Comparison of ENCODE assay signal across 13 mouse cellular contexts in the genomic region with DNA sequence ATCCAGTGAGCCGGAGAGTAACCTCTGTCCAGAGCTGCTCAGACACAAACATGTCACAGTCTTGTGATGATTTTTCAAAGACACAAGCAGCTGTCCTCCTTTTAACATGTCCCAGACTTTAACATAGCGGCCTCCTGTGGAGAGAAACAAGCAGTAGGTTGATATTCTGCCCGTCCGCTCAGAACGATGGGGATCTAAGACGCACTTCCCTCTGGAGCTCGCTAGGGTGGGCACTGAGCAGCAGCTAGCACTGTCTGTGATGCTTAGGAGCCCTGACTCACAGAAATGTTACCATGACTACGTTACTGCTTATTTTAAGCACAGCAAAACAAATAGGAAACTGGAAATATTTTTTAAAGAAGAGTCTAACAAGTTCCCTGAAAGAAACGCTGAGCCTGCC. TPM values are rescaled to one million over a fixed set of nuclear protein-coding genes. Genes with fewer than 3 reads are reported as not detected.
DNase-seq lines count a peak whose midpoint lies in the region; TF ChIP-seq lines count a peak whose summit lies in the region.
"Had no signal": no experiment of that assay in that cellular context is flagged by ENCODE, and none has a peak within 500 bp of the region (broad histone marks: within the 10 kb centered on the region; RNA-seq: fewer than 3 reads in every experiment).

No protein-coding gene starts in this region.

- intact Hi-C loops in left cerebral cortex, postnatal 14 days (cut with DNase I), result no loop called here

- H3K27ac ChIP-seq in ES-E14 (ENCODE audit: insufficient read depth, low read depth, low read length, poor library complexity, severe bottlenecking), result no peak overlapping the region
- H3K27ac ChIP-seq: hindbrain, embryonic 15.5 days; limb, embryonic 10.5 days; neural tube, embryonic 13.5 days had no signal

- peaks cover 2 to 4% of the 10 kb centered on the region in 2 experiments; a peak in 1 of 4 replicates for H3K4me1 ChIP-seq in ES-E14 (ENCODE audit: control insufficient read depth in 2 of 2, insufficient read depth in 2 of 2, low read length in 2 of 2, poor library complexity in 1 of 2)
- H3K4me1 ChIP-seq: hindbrain, embryonic 15.5 days; limb, embryonic 10.5 days; neural tube, embryonic 13.5 days had no signal

- H3K9ac ChIP-seq in ES-E14 (ENCODE audit: insufficient read depth, low read depth, low read length, poor library complexity, severe bottlenecking), result no peak overlapping the region
- H3K9ac ChIP-seq: hindbrain, embryonic 15.5 days; neural tube, embryonic 13.5 days had no signal

- peaks cover 36% of the 10 kb centered on the region for H3K36me3 ChIP-seq in ES-E14 (ENCODE audit: control insufficient read depth, insufficient read depth, low read length, poor library complexity, severe bottlenecking)

- DNase-seq in heart, adult 11 months, result peak; percentile 92
- DNase-seq in heart, adult 8-10 months (ENCODE audit: low spot score), result no peak
- peak; percentile 6 for DNase-seq in ES-E14 (ENCODE audit: low read depth, low spot score)
- DNase-seq in frontal cortex, postnatal 25 days (ENCODE audit: low spot score in 2 of 2), result peak; percentile 15 to 54
- DNase-seq in left cerebral cortex, postnatal 14 days (ENCODE audit: low spot score in 2 of 2), result peak; percentile 78 to 91
- no peak for DNase-seq in thymus, postnatal 14 days
- no peak for DNase-seq in thymus, postnatal 0 days (ENCODE audit: low spot score)
- DNase-seq in gastrocnemius, postnatal 4 days (ENCODE audit: low spot score in 2 of 2), result no peak
- DNase-seq: lung, postnatal 4 days had no signal

- no peak overlapping the region for H3K4me3 ChIP-seq in ES-E14 (ENCODE audit: insufficient read depth in 1 of 2, low read depth in 1 of 2, low read length in 2 of 2, poor library complexity in 1 of 2, severe bottlenecking in 1 of 2)
- H3K4me3 ChIP-seq: hindbrain, embryonic 15.5 days; limb, embryonic 10.5 days; neural tube, embryonic 13.5 days had no signal

- in situ Hi-C loops in ES-E14 (cut with MboI; ENCODE audit: low sequenced_read_pairs in 2 of 2, unreplicated experiment in 2 of 2), result no loop called here

- no peaks in the 10 kb centered on the region for H3K9me3 ChIP-seq in ES-E14 (ENCODE audit: control insufficient read depth, insufficient read depth, low read depth, low read length)
- H3K9me3 ChIP-seq: hindbrain, embryonic 15.5 days; limb, embryonic 10.5 days; neural tube, embryonic 13.5 days had no signal

TF ChIP-seq in ES-E14, 5 proteins besides CTCF, POLR2A, EP300 and RAD21:
- TF ChIP-seq MAFK (IDR thresholded peaks at IDR 0.05; ENCODE audit: insufficient read depth, low read depth, low read length) (no peak), ZNF384 (IDR thresholded peaks at IDR 0.05; ENCODE audit: low read depth, low read length) (no peak), CHD2 (IDR thresholded peaks at IDR 0.05; ENCODE audit: low read depth, low read length) (no peak), HCFC1 (IDR thresholded peaks at IDR 0.05; ENCODE audit: borderline replicate concordance, insufficient read depth, low read length) (no peak), ZC3H11A (IDR thresholded peaks at IDR 0.05; ENCODE audit: borderline replicate concordance, low read depth, low read length) (no peak)

RNA-seq across cellular contexts. Expression of gene Utp15, which starts 7.9 kb away (rescaled TPM):
- total RNA-seq in heart, adult 8-10 months (2022), result 1 to 10 TPM; 5.5 to 6.9 (median 5.9) TPM
- total RNA-seq in ES-E14 (2012; rRNA removed), result 33.4 and 38.9 TPM in 2 replicates
- 10 to 100 TPM; 18.1 to 18.8 TPM for total RNA-seq in left cerebral cortex, postnatal 14 days (2021)
- 29.8 and 31.7 TPM in 2 replicates for polyA plus RNA-seq in thymus, postnatal 0 days (2015; fragmentation: Nextera tagmentation; extraction: Ambion mirVana)
- 1 to 10 TPM; 8.4 to 9.9 TPM for total RNA-seq in gastrocnemius, postnatal 4 days (2021)

RNA-seq across cellular contexts. Expression of gene Ankra2, which starts 8.0 kb away (rescaled TPM):
- 10 to 100 TPM; 34.2 to 49.4 (median 44.5) TPM for total RNA-seq in heart, adult 8-10 months (2022)
- total RNA-seq in ES-E14 (2012; rRNA removed), result 7.7 and 10.8 TPM in 2 replicates
- 10 to 100 TPM; 48.7 to 53.4 TPM for total RNA-seq in left cerebral cortex, postnatal 14 days (2021)
- polyA plus RNA-seq in thymus, postnatal 0 days (2015; fragmentation: Nextera tagmentation; extraction: Ambion mirVana), result 28.4 and 28.5 TPM in 2 replicates
- total RNA-seq in gastrocnemius, postnatal 4 days (2021), result 10 to 100 TPM; 22.0 to 24.8 TPM

RNA-seq across cellular contexts. Expression of gene Gm21976, which starts 24.8 kb away (rescaled TPM):
- not detected for total RNA-seq in heart, adult 8-10 months (2022)
- not detected in 2 replicates for total RNA-seq in ES-E14 (2012; rRNA removed)
- not detected for total RNA-seq in left cerebral cortex, postnatal 14 days (2021)
- not detected in 2 replicates for polyA plus RNA-seq in thymus, postnatal 0 days (2015; fragmentation: Nextera tagmentation; extraction: Ambion mirVana)
- not detected for total RNA-seq in gastrocnemius, postnatal 4 days (2021)
- polyA plus RNA-seq: C2C12; hindbrain, embryonic 15.5 days; limb, embryonic 10.5 days; neural tube, embryonic 13.5 days had no signal

RNA-seq across cellular contexts. Expression of gene Arhgef28, which starts 48.7 kb away (rescaled TPM):
- 1 to 10 TPM; 4.6 to 6.7 (median 5.6) TPM for total RNA-seq in heart, adult 8-10 months (2022)
- total RNA-seq in ES-E14 (2012; rRNA removed), result 13.3 and 19.0 TPM in 2 replicates
- 10 to 100 TPM; 37.6 to 40.5 TPM for total RNA-seq in left cerebral cortex, postnatal 14 days (2021)
- polyA plus RNA-seq in thymus, postnatal 0 days (2015; fragmentation: Nextera tagmentation; extraction: Ambion mirVana), result 1.7 and 3.7 TPM in 2 replicates
- total RNA-seq in gastrocnemius, postnatal 4 days (2021), result 1 to 10 TPM; 4.8 to 5.9 TPM

Comparison
In these comparisons a context has a peak if more than half of its experiments do, and no peak if none do; other contexts are left out.
1. DNase-seq: peak in heart, adult 11 months (single experiment), ES-E14 (single experiment), frontal cortex, postnatal 25 days (2 of 2) and left cerebral cortex, postnatal 14 days (2 of 2); none in heart, adult 8-10 months (single experiment), thymus, postnatal 14 days (single experiment), thymus, postnatal 0 days (single experiment) and gastrocnemius, postnatal 4 days (0 of 2).